Mouse (Mus musculus): Measurements from ENCODE around the gene Ppp1cc.

DNA sequence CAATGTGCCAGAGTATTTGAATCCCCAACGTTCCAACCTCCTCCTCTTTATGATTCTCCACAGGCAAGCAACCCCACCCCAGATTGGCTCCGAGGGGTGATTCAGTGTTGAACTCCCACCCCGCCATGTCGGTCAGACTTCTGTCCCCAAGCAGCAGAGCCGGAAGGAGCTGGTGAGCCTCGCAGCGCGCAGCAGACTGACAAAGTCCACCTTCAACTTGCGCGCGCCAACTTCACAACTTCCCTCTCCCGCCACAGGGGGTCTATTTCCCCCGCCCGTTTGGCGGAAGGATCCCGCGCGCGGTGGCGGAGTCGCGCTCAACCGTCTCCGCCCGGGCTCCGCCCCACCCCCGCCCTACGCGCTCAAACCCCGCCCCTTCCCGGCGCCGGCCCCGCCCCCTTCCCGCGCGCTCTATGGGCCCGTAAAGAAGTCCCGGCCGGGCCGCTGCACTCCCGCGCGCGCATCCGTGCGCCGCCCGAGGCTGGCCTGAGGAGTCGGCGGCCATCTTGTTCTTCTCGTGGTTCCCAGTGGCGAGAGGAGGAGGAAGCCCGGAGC lies at the start of gene Ppp1cc:
- TF ChIP-seq EP300 (IDR thresholded peaks at IDR 0.05): peak; percentile 50; the same call in 1 of the 2 replicates
- peak; percentile 59 for TF ChIP-seq CTCF (IDR thresholded peaks at IDR 0.05)

Data from lung, postnatal 0 days (tissue).